Mouse (Mus musculus) heart, adult 8-10 months (tissue): Measurements from ENCODE around the gene Asap3. TPM values are rescaled to one million over a fixed set of nuclear protein-coding genes. Genes with fewer than 3 reads are reported as not detected.

Experiments
- DNase-seq: peaks from one replicate; pipeline ENCODE4 v3.0.0; 2022; ENCODE audit warnings: low spot score
- total RNA-seq, 4 experiments: library from RNA; stranded (reverse); gene quantifications; 2 replicates each; pipeline ENCODE4 v1.2.4; 2022

The Asap3 gene
- total RNA-seq, 4 experiments from 2014 or later, result 6.8 to 12.6 (median 9.1) TPM

GRCm38 (mm10) chr4:136180408-136181330 is 25.5 kb upstream of the Asap3 start:
- DNase-seq, result peak; percentile 69

GRCm38 (mm10) chr4:136181367-136181766 is 24.8 kb upstream of the Asap3 start:
- no peak for DNase-seq

GRCm38 (mm10) chr4:136185375-136185774 is 20.8 kb upstream of the Asap3 start:
- DNase-seq, result peak; percentile 65

- DNase-seq, result no peak
These were observed 19.9 kb upstream of the Asap3 start for GRCm38 (mm10) chr4:136186315-136186714.

GRCm38 (mm10) chr4:136186739-136187472 is 19.3 kb upstream of the Asap3 start:
- no peak for DNase-seq

- DNase-seq, result no peak
These were observed 17.0 kb upstream of the Asap3 start for GRCm38 (mm10) chr4:136188973-136189737.

- DNase-seq, result no peak
These were observed 16.3 kb upstream of the Asap3 start for GRCm38 (mm10) chr4:136189912-136190311.

GRCm38 (mm10) chr4:136193571-136193970 is 12.6 kb upstream of the Asap3 start:
- no peak for DNase-seq

GRCm38 (mm10) chr4:136195029-136195428 is 11.1 kb upstream of the Asap3 start:
- DNase-seq, result no peak

- no peak for DNase-seq
These were observed 10.5 kb upstream of the Asap3 start for GRCm38 (mm10) chr4:136195629-136196028.

- DNase-seq, result no peak
These were observed 10.0 kb upstream of the Asap3 start for GRCm38 (mm10) chr4:136196201-136196600.

GRCm38 (mm10) chr4:136198846-136199245 is 7.3 kb upstream of the Asap3 start:
- no peak for DNase-seq

GRCm38 (mm10) chr4:136199562-136200292 is 6.4 kb upstream of the Asap3 start:
- peak; percentile 52 for DNase-seq

GRCm38 (mm10) chr4:136202509-136202908 is 3.7 kb upstream of the Asap3 start:
- DNase-seq, result peak; percentile 63

GRCm38 (mm10) chr4:136204775-136205174 is 1.4 kb upstream of the Asap3 start:
- DNase-seq, result no peak

GRCm38 (mm10) chr4:136206943-136207342 is 778 bp downstream of the Asap3 start:
- no peak for DNase-seq

GRCm38 (mm10) chr4:136210931-136211330 is 4.8 kb downstream of the Asap3 start:
- no peak for DNase-seq

GRCm38 (mm10) chr4:136213629-136214028 is 7.5 kb downstream of the Asap3 start:
- DNase-seq, result no peak

GRCm38 (mm10) chr4:136214828-136215227 is 8.7 kb downstream of the Asap3 start:
- DNase-seq, result no peak

- no peak for DNase-seq
These were observed 9.4 kb downstream of the Asap3 start for GRCm38 (mm10) chr4:136215576-136215975.

GRCm38 (mm10) chr4:136217063-136217462 is 10.9 kb downstream of the Asap3 start:
- DNase-seq, result no peak
